Mouse (Mus musculus) heart, embryonic 15.5 days (tissue): ENCODE results near the gene Tmem189. TPM values are rescaled to one million over a fixed set of nuclear protein-coding genes. Genes with fewer than 3 reads are reported as not detected.
A peak's percentile ranks its signal among the peaks of the same experiment; 100 is the strongest.

ENCODE experiments used
- ATAC-seq: fragments of 200-750 bp; cut with Nextera tagmentation; replicated peaks from 2 replicates; pipeline ENCODE4 v1.8.0; 2017; ENCODE audit warnings: low read depth, moderate TSS enrichment; ENCODE audit not compliant: insufficient number of reproducible peaks, insufficient read depth, low FRiP score
- H3K27ac ChIP-seq: fragments of 300-500 bp; sonication (generic); 2 replicates; pipeline ENCODE4 v1.5.1; 2015; ENCODE audit warnings: mild to moderate bottlenecking, inconsistent platforms
- H3K27me3 ChIP-seq: fragments of 300-500 bp; sonication (generic); 2 replicates; pipeline ENCODE4 v1.6.1; 2015; ENCODE audit warnings: inconsistent platforms
- H3K36me3 ChIP-seq: fragments of 300-500 bp; sonication (generic); 2 replicates; pipeline ENCODE4 v1.6.1; 2015; ENCODE audit warnings: mild to moderate bottlenecking, inconsistent platforms
- H3K4me1 ChIP-seq: fragments of 300-500 bp; sonication (generic); replicated peaks from 2 replicates; pipeline ENCODE4 v1.6.1; 2015; ENCODE audit warnings: inconsistent platforms
- H3K4me2 ChIP-seq: fragments of 300-500 bp; sonication (generic); 2 replicates; pipeline ENCODE4 v1.6.1; 2015; ENCODE audit warnings: inconsistent platforms, mild to moderate bottlenecking, moderate library complexity
- H3K4me3 ChIP-seq: fragments of 300-500 bp; sonication (generic); 2 replicates; pipeline ENCODE4 v1.5.1; 2015; ENCODE audit warnings: mild to moderate bottlenecking, inconsistent platforms
- H3K9ac ChIP-seq: fragments of 300-500 bp; sonication (generic); 2 replicates; pipeline ENCODE4 v1.6.1; 2015; ENCODE audit warnings: mild to moderate bottlenecking, inconsistent platforms
- H3K9me3 ChIP-seq: fragments of 300-500 bp; sonication (generic); replicated peaks from 2 replicates; pipeline ENCODE4 v1.6.1; 2016; ENCODE audit warnings: inconsistent platforms
- WGBS: fragments of 180-500 bp; shearing (Covaris S2); methylation state at CpG from one replicate; pipeline ENCODE4 v1.1.7; 2015; ENCODE audit warnings: mixed read lengths; 5-methylcytosine and 5-hydroxymethylcytosine counted together
- polyA plus RNA-seq: library from polyadenylated mRNA; unstranded; fragments of >200 nt; fragmentation: Nextera tagmentation; extraction: Ambion mirVana; gene quantifications from 2 replicates; pipeline ENCODE4 v1.2.1, GENCODE M21; 2015

Gene Tmem189
- polyA plus RNA-seq, result 35.3 and 45.7 TPM in 2 replicates

- H3K27ac ChIP-seq, result peak within 1 kb of the TSS; percentile 80
- peaks cover 35% of the 10 kb centered on the region for H3K4me1 ChIP-seq
- H3K27me3 ChIP-seq, result peaks cover 14% of the 10 kb centered on the region
- no peak for ATAC-seq
- H3K4me2 ChIP-seq, result peak within 1 kb of the TSS; percentile 98
- under 1% methylated on average over 99 of the region's 99 CpGs for WGBS
- no peaks in the 10 kb centered on the region for H3K9me3 ChIP-seq
- peak within 1 kb of the TSS; percentile 75 for H3K4me3 ChIP-seq
- no peaks in the 10 kb centered on the region for H3K36me3 ChIP-seq
- peak within 1 kb of the TSS; percentile 84 for H3K9ac ChIP-seq
Measured at GRCm38 (mm10) chr2:167689501-167690218, at the start of gene Tmem189. Gene Tmem189 (minus strand): TSS chr2:167689822.

GRCm38 (mm10) chr2:167739030-167739429 lies 49.4 kb upstream of the Tmem189 start:
- Histone ChIP-seq H3K4me2 (no peak overlapping the region), H3K4me3 (no peak overlapping the region), H3K9ac (no peak overlapping the region), H3K36me3 (no peaks in the 10 kb centered on the region), H3K9me3 (no peaks in the 10 kb centered on the region), H3K27ac (no peak overlapping the region), H3K27me3 (no peaks in the 10 kb centered on the region), H3K4me1 (peaks cover 5% of the 10 kb centered on the region)
- ATAC-seq, result no peak
- WGBS, result 45% methylated on average over 6 of the region's 6 CpGs

- 57% methylated on average over 10 of the region's 10 CpGs for WGBS
- no peak for ATAC-seq
- no peak overlapping the region for H3K4me2 ChIP-seq
Measured at GRCm38 (mm10) chr2:167734861-167735260, 45.2 kb upstream of the Tmem189 start.

GRCm38 (mm10) chr2:167731149-167731548 lies 41.5 kb upstream of the Tmem189 start:
- Histone ChIP-seq H3K4me3 (no peak overlapping the region), H3K9ac (no peak overlapping the region), H3K27me3 (no peaks in the 10 kb centered on the region), H3K27ac (no peak overlapping the region), H3K4me2 (no peak overlapping the region), H3K4me1 (peaks cover 11% of the 10 kb centered on the region), H3K36me3 (no peaks in the 10 kb centered on the region), H3K9me3 (no peaks in the 10 kb centered on the region)
- 65% methylated on average over 13 of the region's 13 CpGs for WGBS
- 0 out of 2 replicates have a peak, but pooled peaks have one; percentile 25 for ATAC-seq

More at GRCm38 (mm10) chr2:167734861-167735260, 45.2 kb upstream of the Tmem189 start:
- H3K9me3 ChIP-seq, result no peaks in the 10 kb centered on the region
- H3K4me1 ChIP-seq, result peaks cover 6% of the 10 kb centered on the region
- no peak overlapping the region for H3K4me3 ChIP-seq
- H3K27me3 ChIP-seq, result no peaks in the 10 kb centered on the region
- no peak overlapping the region for H3K27ac ChIP-seq
- no peak overlapping the region for H3K9ac ChIP-seq
- no peaks in the 10 kb centered on the region for H3K36me3 ChIP-seq

GRCm38 (mm10) chr2:167730036-167730435 lies 40.4 kb upstream of the Tmem189 start:
- H3K4me3 ChIP-seq, result no peak overlapping the region
- ATAC-seq, result no peak
- H3K4me1 ChIP-seq, result peaks cover 11% of the 10 kb centered on the region
- 68% methylated on average over 7 of the region's 7 CpGs for WGBS
- no peaks in the 10 kb centered on the region for H3K9me3 ChIP-seq
- H3K9ac ChIP-seq, result no peak overlapping the region
- H3K36me3 ChIP-seq, result no peaks in the 10 kb centered on the region
- H3K27me3 ChIP-seq, result peaks cover 2% of the 10 kb centered on the region; the same call in 1 of the 2 replicates
- no peak overlapping the region for H3K27ac ChIP-seq
- no peak overlapping the region for H3K4me2 ChIP-seq

- 47% methylated on average over 13 of the region's 13 CpGs for WGBS
- H3K27me3 ChIP-seq, result peaks cover 8% of the 10 kb centered on the region; the same call in 1 of the 2 replicates
Measured at GRCm38 (mm10) chr2:167727161-167727560, 37.5 kb upstream of the Tmem189 start.

GRCm38 (mm10) chr2:167725879-167726278 lies 36.3 kb upstream of the Tmem189 start:
- no peak overlapping the region for H3K9ac ChIP-seq
- H3K9me3 ChIP-seq, result no peaks in the 10 kb centered on the region
- H3K4me2 ChIP-seq, result no peak overlapping the region
- H3K27ac ChIP-seq, result no peak overlapping the region
- no peak overlapping the region for H3K4me3 ChIP-seq
- WGBS, result 87% methylated on average over 10 of the region's 10 CpGs
- H3K36me3 ChIP-seq, result no peaks in the 10 kb centered on the region
- peaks cover 8% of the 10 kb centered on the region; the same call in 1 of the 2 replicates for H3K27me3 ChIP-seq
- no peak for ATAC-seq
- 0 out of 2 replicates have a peak, but pooled peaks cover 5% of the 10 kb centered on the region for H3K4me1 ChIP-seq

More at GRCm38 (mm10) chr2:167727161-167727560, 37.5 kb upstream of the Tmem189 start:
- Histone ChIP-seq H3K36me3 (no peaks in the 10 kb centered on the region), H3K27ac (no peak overlapping the region), H3K4me3 (no peak overlapping the region), H3K9ac (no peak overlapping the region), H3K4me2 (no peak overlapping the region), H3K4me1 (0 out of 2 replicates have a peak, but pooled peaks cover 5% of the 10 kb centered on the region), H3K9me3 (no peaks in the 10 kb centered on the region)
- no peak for ATAC-seq

- H3K27me3 ChIP-seq, result peaks cover 8% of the 10 kb centered on the region; the same call in 1 of the 2 replicates
- no peak overlapping the region for H3K27ac ChIP-seq
- 78% methylated on average over 11 of the region's 11 CpGs for WGBS
- H3K9ac ChIP-seq, result no peak overlapping the region
- H3K9me3 ChIP-seq, result no peaks in the 10 kb centered on the region
- ATAC-seq, result no peak
- no peaks in the 10 kb centered on the region for H3K36me3 ChIP-seq
- no peak overlapping the region for H3K4me3 ChIP-seq
- no peak overlapping the region for H3K4me2 ChIP-seq
- H3K4me1 ChIP-seq, result 0 out of 2 replicates have a peak, but pooled peaks cover 5% of the 10 kb centered on the region
Measured at GRCm38 (mm10) chr2:167723589-167724206, 34.1 kb upstream of the Tmem189 start.

GRCm38 (mm10) chr2:167722538-167722937 lies 32.9 kb upstream of the Tmem189 start:
- Histone ChIP-seq H3K9ac (no peak overlapping the region), H3K4me2 (no peak overlapping the region), H3K9me3 (no peaks in the 10 kb centered on the region), H3K36me3 (no peaks in the 10 kb centered on the region), H3K27me3 (peaks cover 8% of the 10 kb centered on the region; the same call in 1 of the 2 replicates), H3K4me1 (0 out of 2 replicates have a peak, but pooled peaks cover 5% of the 10 kb centered on the region), H3K4me3 (no peak overlapping the region), H3K27ac (no peak overlapping the region)
- ATAC-seq, result no peak
- 63% methylated on average over 6 of the region's 6 CpGs for WGBS

GRCm38 (mm10) chr2:167721159-167721882 lies 31.7 kb upstream of the Tmem189 start:
- no peak overlapping the region for H3K9ac ChIP-seq
- 69% methylated on average over 11 of the region's 11 CpGs for WGBS
- H3K4me2 ChIP-seq, result no peak overlapping the region
- H3K27me3 ChIP-seq, result peaks cover 8% of the 10 kb centered on the region; the same call in 1 of the 2 replicates
- H3K4me1 ChIP-seq, result no peaks in the 10 kb centered on the region
- H3K27ac ChIP-seq, result no peak overlapping the region
- H3K36me3 ChIP-seq, result no peaks in the 10 kb centered on the region
- no peak for ATAC-seq
- H3K4me3 ChIP-seq, result no peak overlapping the region
- no peaks in the 10 kb centered on the region for H3K9me3 ChIP-seq

- Histone ChIP-seq H3K9me3 (no peaks in the 10 kb centered on the region), H3K27ac (no peak overlapping the region), H3K36me3 (no peaks in the 10 kb centered on the region), H3K4me2 (no peak overlapping the region), H3K9ac (no peak overlapping the region), H3K4me3 (no peak overlapping the region), H3K4me1 (peaks cover 3% of the 10 kb centered on the region; the same call in 1 of the 2 replicates), H3K27me3 (0 out of 2 replicates have a peak, but pooled peaks cover 1% of the 10 kb centered on the region)
- ATAC-seq, result no peak
- WGBS, result 73% methylated on average over 4 of the region's 4 CpGs
Measured at GRCm38 (mm10) chr2:167719520-167719919, 29.9 kb upstream of the Tmem189 start.
